Mouse (Mus musculus) ES-Bruce4 (cell line): ENCODE measurements around the gene Pdap1.

Experiments
- CTCF ChIP-seq: IDR thresholded peaks from one replicate; pipeline ENCODE4 v1.8.1; 2011; ENCODE audit warnings: low read depth, low read length
- EP300 ChIP-seq: IDR thresholded peaks from 2 replicates; pipeline ENCODE4 v1.6.1; 2011; ENCODE audit warnings: low read depth, low read length; ENCODE audit not compliant: insufficient read depth
- POLR2A ChIP-seq: IDR thresholded peaks from one replicate; pipeline ENCODE4 v1.8.1; 2011; ENCODE audit warnings: low read length; ENCODE audit not compliant: insufficient read depth

DNA sequence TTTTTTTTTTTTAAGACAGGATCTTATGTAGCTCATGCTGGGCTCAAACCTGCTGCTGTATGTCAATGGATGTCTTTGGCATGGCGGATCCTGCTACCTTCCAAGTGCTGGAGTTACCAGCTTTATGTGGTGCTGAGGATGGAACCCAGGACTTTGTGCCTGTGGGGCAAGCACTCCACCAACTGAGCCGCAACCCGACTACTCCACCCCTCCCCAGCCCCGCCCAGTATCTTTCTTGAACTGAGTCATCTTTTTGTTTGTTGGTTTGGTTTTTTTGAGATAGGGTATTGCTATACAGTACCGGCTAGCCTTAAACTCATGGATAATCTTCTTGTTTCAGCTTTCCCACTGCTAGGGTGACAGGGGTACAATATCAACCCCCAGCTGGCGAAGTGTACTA lies 49.4 kb upstream of the Pdap1 start:
- no peak for TF ChIP-seq CTCF
- no peak for TF ChIP-seq POLR2A
- no peak for TF ChIP-seq EP300
